Mouse (Mus musculus) liver, embryonic 14.5 days (tissue): ENCODE data around the gene Sirt4. TPM values are rescaled to one million over a fixed set of nuclear protein-coding genes. Genes with fewer than 3 reads are reported as not detected.
A peak's percentile ranks its signal among the peaks of the same experiment; 100 is the strongest.
"Not testable (repeated sequence)": the region's sequence is repeated elsewhere in the genome, so short reads cannot be mapped to it uniquely, and the experiment has no call there.

ENCODE experiments used
- ATAC-seq: fragments of 200-750 bp; cut with Nextera tagmentation; 2 replicates; pipeline ENCODE4 v1.8.0; 2017; ENCODE audit warnings: moderate number of reproducible peaks, mild to moderate bottlenecking, moderate library complexity; ENCODE audit not compliant: insufficient read depth
- DNase-seq, 3 experiments: peaks; one replicate each; pipeline ENCODE4 v3.0.0-alpha.2; 2012 to 2013; ENCODE audit warnings: low read depth in 3 of 3, low spot score in 3 of 3
- H3K27ac ChIP-seq: fragments of 300-500 bp; sonication (generic); 2 replicates; pipeline ENCODE4 v1.5.1; 2014; ENCODE audit warnings: moderate library complexity, mild to moderate bottlenecking, control low read depth, inconsistent platforms
- H3K27me3 ChIP-seq: fragments of 300-500 bp; sonication (generic); 2 replicates; pipeline ENCODE4 v1.6.1; 2014; ENCODE audit warnings: mild to moderate bottlenecking, low read length, moderate library complexity; ENCODE audit not compliant: control insufficient read depth, insufficient read depth
- H3K36me3 ChIP-seq: fragments of 300-500 bp; sonication (generic); replicated peaks from 2 replicates; pipeline ENCODE4 v1.6.1; 2014; ENCODE audit warnings: low read depth; ENCODE audit not compliant: control insufficient read depth, insufficient read depth
- H3K4me1 ChIP-seq, 2 experiments: fragments of 200-500 bp in 1 of 2; fragments of 300-500 bp in 1 of 2; sonication (generic) in 1 of 2; replicated peaks; 2 replicates each; pipeline ENCODE4 v1.6.1; 2012 to 2014; ENCODE audit warnings: antibody characterized with exemption in 1 of 2, inconsistent platforms in 1 of 2, low read length in 1 of 2; ENCODE audit not compliant: control insufficient read depth in 2 of 2, insufficient read depth in 2 of 2
- H3K4me2 ChIP-seq: fragments of 300-500 bp; sonication (generic); 2 replicates; pipeline ENCODE4 v1.6.1; 2014; ENCODE audit warnings: low read depth, mild to moderate bottlenecking, control low read depth, moderate library complexity
- H3K4me3 ChIP-seq, 2 experiments: fragments of 200-500 bp in 1 of 2; fragments of 300-500 bp in 1 of 2; sonication (generic) in 1 of 2; 2 replicates each; pipeline ENCODE4 v1.5.1; 2012 to 2014; ENCODE audit warnings: low read depth in 2 of 2, low read length in 2 of 2, mild to moderate bottlenecking in 2 of 2, control low read depth in 1 of 2, inconsistent platforms in 1 of 2, moderate library complexity in 1 of 2; ENCODE audit not compliant: insufficient read depth in 1 of 2
- H3K9ac ChIP-seq: fragments of 300-500 bp; sonication (generic); replicated peaks from 2 replicates; pipeline ENCODE4 v1.6.1; 2014; ENCODE audit warnings: mild to moderate bottlenecking, control low read depth, moderate library complexity
- H3K9me3 ChIP-seq: fragments of 300-500 bp; sonication (generic); 2 replicates; pipeline ENCODE4 v1.6.1; 2016; ENCODE audit warnings: low read length, mixed read lengths; ENCODE audit not compliant: control insufficient read depth
- CTCF ChIP-seq: IDR thresholded peaks from 2 replicates; pipeline ENCODE4 v1.5.1; 2016; ENCODE audit warnings: antibody characterized with exemption, low read depth, control low read depth
- EP300 ChIP-seq: IDR thresholded peaks from 2 replicates; pipeline ENCODE4 v1.6.1; 2016; ENCODE audit warnings: antibody characterized with exemption, low read depth
- WGBS: fragments of 180-500 bp; shearing (Covaris S2); extraction: QIAGEN DNeasy Blood & Tissue Kit; methylation state at CpG from one replicate; pipeline ENCODE4 v1.1.7; 2014; ENCODE audit not compliant: insufficient replicate concordance; 5-methylcytosine and 5-hydroxymethylcytosine counted together
- polyA plus RNA-seq, 2 experiments: library from polyadenylated mRNA; depleted of rRNA in 1 of 2; stranded (reverse) in 1 of 2; unstranded in 1 of 2; fragments of >200 nt; fragmentation: Nextera tagmentation in 1 of 2; extraction: Ambion mirVana in 1 of 2; gene quantifications; 2 replicates each; pipeline versions ENCODE4 v1.2.1 to v1.2.3; 2012 to 2014

Sirt4 gene
- polyA plus RNA-seq, 2 experiments: 3.9 to 8.4 TPM

DNA sequence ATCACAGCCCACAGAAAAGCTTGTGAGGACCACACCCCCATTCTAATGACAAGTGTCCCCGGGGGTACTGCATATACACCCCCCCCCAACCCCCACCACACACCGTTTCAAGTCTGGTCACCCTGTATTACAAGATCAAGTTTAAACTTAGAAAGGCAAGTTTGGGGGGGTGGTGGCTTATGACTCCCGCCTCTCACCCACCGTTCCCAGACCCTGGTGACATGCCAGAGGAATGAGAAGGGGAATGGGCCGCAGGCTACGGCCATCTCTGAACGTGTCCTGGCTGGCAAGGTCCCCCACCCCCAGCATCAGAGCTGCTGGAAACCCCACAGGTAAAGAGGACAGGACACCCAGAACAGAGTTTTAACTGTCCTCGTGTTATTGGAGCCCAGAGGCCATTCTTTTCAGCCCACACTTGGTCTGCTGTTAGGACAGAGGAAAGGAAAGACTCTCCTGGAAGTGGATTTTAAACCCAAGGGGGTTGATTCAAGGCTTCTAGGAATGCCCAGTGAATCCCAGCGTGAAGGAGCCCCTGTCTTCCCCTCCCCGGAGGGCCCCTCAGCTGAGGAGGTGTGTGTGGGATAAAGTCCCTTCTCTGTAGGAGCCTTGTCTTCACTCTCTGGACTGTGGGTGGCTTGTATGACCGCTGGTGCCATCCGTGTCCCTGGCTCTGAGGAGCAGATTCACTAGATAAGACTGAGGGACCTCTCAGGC lies 22.9 kb upstream of the Sirt4 start:
- Histone ChIP-seq H3K9ac (peak overlapping the region; percentile 75), H3K36me3 (no peaks in the 10 kb centered on the region), H3K4me1 (peaks cover 0 to 8% of the 10 kb centered on the region in 2 experiments; a peak in 3 of 4 replicates), H3K4me3 (peak overlapping the region; percentile 67 to 91), H3K4me2 (peak overlapping the region; percentile 79), H3K9me3 (no peaks in the 10 kb centered on the region), H3K27me3 (no peaks in the 10 kb centered on the region), H3K27ac (no peak overlapping the region)
- ATAC-seq (no peak), DNase-seq (no peak)
- WGBS: 11% methylated on average over 12 of the region's 12 CpGs
- TF ChIP-seq CTCF (no peak), EP300 (no peak)

GRCm38 (mm10) chr5:115506454-115507201 lies 22.1 kb upstream of the Sirt4 start, which contains the start of gene Pxn:
Pxn (plus strand) TSS chr5:115506676.
- ATAC-seq: peak; percentile 86
- no peak within 1 kb of the TSS for H3K27ac ChIP-seq
- WGBS: 1% methylated on average over 70 of the region's 74 CpGs

DNA sequence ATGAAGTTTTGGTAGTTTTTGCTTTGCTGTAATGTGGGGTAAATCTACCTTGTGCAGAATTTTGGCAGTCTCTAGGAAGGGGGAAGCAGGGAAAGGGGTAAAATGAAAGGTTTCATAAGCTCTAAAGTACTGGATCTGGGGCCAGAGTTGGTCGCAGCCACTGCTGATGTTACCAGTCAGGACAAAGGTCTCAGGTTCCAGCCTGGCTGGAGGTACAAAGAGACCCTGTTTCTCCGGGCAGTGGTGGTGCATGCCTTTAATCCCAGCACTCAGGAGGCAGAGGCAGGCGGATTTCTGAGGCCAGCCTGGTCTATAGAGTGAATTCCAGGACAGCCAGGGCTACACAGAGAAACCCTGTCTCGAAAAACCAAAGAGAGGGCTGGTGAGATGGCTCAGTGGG lies 21.1 kb upstream of the Sirt4 start:
- H3K4me2 ChIP-seq, ATAC-seq: not testable (repeated sequence)
- 54% methylated on average over 4 of the region's 4 CpGs for WGBS

More at GRCm38 (mm10) chr5:115506454-115507201, 22.1 kb upstream of the Sirt4 start, which contains the start of gene Pxn:
- Histone ChIP-seq H3K36me3 (no peaks in the 10 kb centered on the region), H3K4me1 (peaks cover 0 to 8% of the 10 kb centered on the region in 2 experiments; a peak in 3 of 4 replicates), H3K4me3 (peak within 1 kb of the TSS; percentile 67 to 91), H3K4me2 (peak within 1 kb of the TSS; percentile 79), H3K9ac (peak within 1 kb of the TSS; percentile 75), H3K9me3 (no peaks in the 10 kb centered on the region), H3K27me3 (no peaks in the 10 kb centered on the region)
- peak; percentile 71 to 76 (median 73) for DNase-seq
- peak; percentile 94 for TF ChIP-seq CTCF
- TF ChIP-seq EP300: no peak

DNA sequence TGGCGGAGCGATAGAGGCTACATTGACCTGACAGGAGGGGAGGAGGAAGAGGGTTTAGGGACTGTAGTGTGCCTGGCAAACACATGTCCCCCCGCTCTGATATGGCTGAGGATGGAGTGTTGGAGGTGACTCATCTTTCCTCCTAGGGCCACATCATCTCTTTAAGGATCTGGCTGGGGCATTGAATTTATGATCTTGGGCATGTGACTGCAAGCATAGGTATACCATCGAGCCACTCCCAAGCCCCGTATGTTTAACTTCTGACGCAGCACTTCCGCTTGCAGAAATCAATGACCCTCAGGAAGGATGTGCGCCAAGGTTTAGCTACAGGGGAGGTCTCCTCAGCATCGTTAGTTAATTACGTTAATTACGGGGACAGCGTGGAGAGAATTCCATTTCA lies 18.5 kb upstream of the Sirt4 start:
- Histone ChIP-seq H3K36me3 (no peaks in the 10 kb centered on the region), H3K4me2 (no peak overlapping the region), H3K9me3 (no peaks in the 10 kb centered on the region), H3K4me1 (peaks cover 0 to 7% of the 10 kb centered on the region in 2 experiments; a peak in 2 of 4 replicates), H3K9ac (no peak overlapping the region), H3K4me3 (no peak overlapping the region), H3K27ac (no peak overlapping the region), H3K27me3 (no peaks in the 10 kb centered on the region)
- no peak for DNase-seq
- no peak for TF ChIP-seq EP300
- no peak for TF ChIP-seq CTCF
- ATAC-seq: no peak
- 55% methylated on average over 12 of the region's 12 CpGs for WGBS

More for the DNA sequence above, 21.1 kb upstream of the Sirt4 start:
- not testable (repeated sequence) for H3K36me3 ChIP-seq, H3K9ac ChIP-seq, H3K27ac ChIP-seq, H3K4me3 ChIP-seq, H3K4me1 ChIP-seq, H3K27me3 ChIP-seq, H3K9me3 ChIP-seq, DNase-seq

DNA sequence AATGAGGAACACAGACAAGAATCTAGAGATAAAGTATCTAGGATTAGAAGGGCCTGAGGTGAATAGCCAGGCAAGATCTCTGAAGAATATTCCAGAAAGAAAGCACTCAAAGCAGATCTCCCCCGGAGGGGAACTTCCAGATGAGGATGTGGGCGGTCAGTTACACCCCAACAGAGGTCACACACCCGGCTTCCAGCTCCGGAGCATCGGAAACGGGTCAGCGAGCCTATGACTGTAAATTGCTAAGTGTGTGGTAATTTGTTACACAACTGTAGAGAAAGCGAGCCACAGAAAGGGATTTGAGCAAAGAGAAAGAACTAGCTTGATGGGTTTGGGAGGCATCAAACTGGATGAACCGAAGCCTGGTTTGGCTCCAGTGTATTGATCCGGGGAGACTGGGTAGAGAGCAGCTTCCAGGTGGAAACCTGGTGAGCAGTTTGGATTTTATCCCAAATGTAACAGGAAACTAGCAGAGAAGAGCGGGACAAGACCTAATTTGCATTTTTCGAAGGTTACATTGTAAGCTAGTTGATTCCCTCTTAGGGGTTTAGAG lies 15.9 kb upstream of the Sirt4 start:
- Histone ChIP-seq H3K27ac (no peak overlapping the region; the same call in 1 of the 2 replicates), H3K4me3 (no peak overlapping the region), H3K36me3 (no peaks in the 10 kb centered on the region), H3K9me3 (no peaks in the 10 kb centered on the region), H3K9ac (no peak overlapping the region; the same call in 1 of the 2 replicates), H3K27me3 (no peaks in the 10 kb centered on the region), H3K4me2 (no peak overlapping the region), H3K4me1 (peaks cover 0 to 4% of the 10 kb centered on the region in 2 experiments; a peak in 1 of 4 replicates)
- TF ChIP-seq CTCF (no peak), EP300 (no peak)
- no peak for DNase-seq
- ATAC-seq: no peak
- 54% methylated on average over 12 of the region's 12 CpGs for WGBS
